Mouse (Mus musculus): ENCODE measurements around the gene 1700014D04Rik. TPM values are rescaled to one million over a fixed set of nuclear protein-coding genes. Genes with fewer than 3 reads are reported as not detected.
"Not testable (repeated sequence)": the region's sequence is repeated elsewhere in the genome, so short reads cannot be mapped to it uniquely, and the experiment has no call there.

Gene 1700014D04Rik
- polyA plus RNA-seq, 1 experiment from 2014 or later, result not detected

DNA sequence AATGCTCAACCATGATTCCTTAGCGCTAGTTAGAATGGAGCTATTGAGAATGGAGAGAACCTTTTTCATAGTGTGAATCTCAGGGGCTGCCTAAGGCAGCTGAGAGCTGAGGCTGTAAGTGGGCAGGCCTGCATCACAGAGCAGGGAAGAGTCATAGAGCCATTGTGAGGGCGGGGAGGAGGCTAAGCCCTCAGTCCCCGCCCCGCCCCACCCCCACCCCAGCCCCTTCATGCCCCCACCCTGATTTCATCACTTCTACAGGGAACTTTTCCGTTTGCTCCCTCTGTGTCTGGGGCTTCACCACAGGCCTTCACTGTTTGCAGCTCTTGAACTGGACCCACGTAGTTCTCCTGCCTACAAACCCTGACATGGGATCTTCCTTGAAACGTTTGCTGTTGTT is 14.9 kb downstream of the 1700014D04Rik start, which contains the start of gene Spata31d1d:
Gene Spata31d1d (minus strand): TSS at position 101 of the 400 bp plus-strand sequence.
- WGBS, result 40% methylated on average over 7 of the region's 7 CpGs

DNA sequence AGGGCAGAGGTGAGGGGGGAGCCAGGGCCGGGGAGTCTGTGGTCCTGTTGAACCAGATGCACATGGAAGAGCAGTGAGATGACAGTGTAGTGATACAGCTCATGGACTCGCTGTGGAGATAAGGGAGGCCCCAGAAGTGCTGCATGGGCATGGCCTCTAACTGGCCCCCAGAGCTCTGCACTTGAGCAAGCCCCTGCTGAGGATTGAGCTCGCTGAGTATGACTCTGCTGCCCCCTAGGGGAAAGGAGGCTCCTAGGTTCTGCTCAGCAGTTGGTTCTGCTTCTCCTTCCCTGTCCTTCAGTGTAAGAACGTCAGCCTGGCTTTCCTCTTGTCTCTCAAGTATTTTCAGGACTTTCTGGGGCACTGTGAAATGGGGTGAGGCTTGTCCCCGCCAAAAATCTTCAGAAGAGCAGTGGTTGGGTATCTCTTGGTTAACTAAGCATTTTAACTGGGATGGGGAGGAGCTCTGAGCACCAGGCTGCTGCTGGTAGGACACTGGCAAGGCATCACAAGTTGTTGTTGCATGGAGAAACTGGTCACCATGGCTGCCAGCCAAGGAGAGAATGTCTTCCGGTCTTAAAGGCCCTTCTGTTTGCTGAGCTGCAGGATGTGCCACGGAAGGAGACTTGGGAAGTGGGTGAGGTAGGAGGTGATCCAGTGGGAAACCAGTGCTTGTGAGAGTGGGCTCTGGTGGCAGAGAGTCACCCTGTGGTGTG is 18.0 kb downstream of the 1700014D04Rik start:
- TF ChIP-seq CTCF (IDR thresholded peaks at IDR 0.05; ENCODE audit: low read depth), result peak; percentile 98
- no peak overlapping the region for H3K9ac ChIP-seq (ENCODE audit: low read depth, low read length)
- ATAC-seq, result peak; percentile 71
- H3K4me1 ChIP-seq (replicated peaks; ENCODE audit: control insufficient read depth, insufficient read depth, low read length), result no peaks in the 10 kb centered on the region
- H3K27ac ChIP-seq (ENCODE audit: low read depth, low read length), result no peak overlapping the region
- H3K27me3 ChIP-seq (replicated peaks; ENCODE audit: control insufficient read depth, insufficient read depth, low read length), result no peaks in the 10 kb centered on the region
- H3K9me3 ChIP-seq (ENCODE audit: control insufficient read depth), result no peaks in the 10 kb centered on the region
- WGBS, result 21% methylated on average over 7 of the region's 7 CpGs
- no peaks in the 10 kb centered on the region for H3K36me3 ChIP-seq (ENCODE audit: control insufficient read depth, insufficient read depth)
- no peak overlapping the region for H3K4me2 ChIP-seq (replicated peaks; ENCODE audit: low read depth)
- no peak overlapping the region for H3K4me3 ChIP-seq (ENCODE audit: low read depth, low read length)

More for the DNA sequence above, 14.9 kb downstream of the 1700014D04Rik start, which contains the start of gene Spata31d1d:
- no peaks in the 10 kb centered on the region for H3K9me3 ChIP-seq (ENCODE audit: control insufficient read depth)
- no peaks in the 10 kb centered on the region for H3K27me3 ChIP-seq (replicated peaks; ENCODE audit: control insufficient read depth, insufficient read depth, low read length)
- H3K4me3 ChIP-seq (ENCODE audit: low read depth, low read length), result no peak within 1 kb of the TSS
- H3K9ac ChIP-seq (ENCODE audit: low read depth, low read length), result no peak within 1 kb of the TSS
- H3K27ac ChIP-seq (ENCODE audit: low read depth, low read length), result no peak within 1 kb of the TSS
- no peak for ATAC-seq
- no peaks in the 10 kb centered on the region for H3K4me1 ChIP-seq (replicated peaks; ENCODE audit: control insufficient read depth, insufficient read depth, low read length)
- no peak within 1 kb of the TSS for H3K4me2 ChIP-seq (replicated peaks; ENCODE audit: low read depth)
- H3K36me3 ChIP-seq (ENCODE audit: control insufficient read depth, insufficient read depth), result no peaks in the 10 kb centered on the region
- TF ChIP-seq CTCF (IDR thresholded peaks at IDR 0.05; ENCODE audit: low read depth), result no peak

DNA sequence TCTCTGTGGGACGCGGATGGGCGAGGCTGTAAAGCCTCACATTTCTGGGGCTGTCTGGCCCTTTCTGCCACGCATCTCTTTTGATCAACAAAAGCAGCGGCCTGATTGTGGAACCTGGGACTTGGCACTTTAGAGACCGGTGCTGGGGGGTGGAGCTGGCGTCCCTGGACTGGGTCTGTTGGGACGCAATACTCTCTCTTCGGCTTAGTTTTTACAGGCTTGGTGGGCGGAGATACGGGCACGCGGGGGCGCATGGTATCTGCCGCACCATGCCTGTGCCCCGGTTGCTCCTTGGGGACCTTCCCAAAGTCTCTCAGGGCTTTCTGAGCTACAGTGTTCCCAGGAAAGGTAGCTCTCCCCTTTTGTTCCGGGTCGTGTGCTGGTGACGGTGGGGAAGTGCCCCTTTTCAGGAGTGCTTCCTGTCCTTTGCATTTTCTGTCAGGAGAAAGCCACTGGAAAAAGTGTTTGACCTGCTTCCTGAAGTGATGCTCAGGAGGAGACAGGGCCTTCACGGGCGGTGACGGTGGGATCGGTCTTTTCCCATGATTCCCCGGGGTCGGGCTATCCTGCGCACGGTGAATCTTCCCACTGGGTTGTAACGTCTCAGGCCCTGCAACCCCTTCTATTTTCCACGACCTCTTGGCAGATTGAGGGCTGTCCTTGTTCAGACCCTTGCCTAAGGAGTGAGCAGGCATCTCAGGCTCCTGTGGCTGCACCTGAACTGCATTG is 20.2 kb downstream of the 1700014D04Rik start:
- Histone ChIP-seq H3K9me3 (ENCODE audit: control insufficient read depth) (no peaks in the 10 kb centered on the region), H3K4me1 (replicated peaks; ENCODE audit: control insufficient read depth, insufficient read depth, low read length) (no peaks in the 10 kb centered on the region), H3K27me3 (replicated peaks; ENCODE audit: control insufficient read depth, insufficient read depth, low read length) (no peaks in the 10 kb centered on the region), H3K4me3 (ENCODE audit: low read depth, low read length) (no peak overlapping the region), H3K4me2 (replicated peaks; ENCODE audit: low read depth) (peak overlapping the region; percentile 21; the same call in 1 of the 2 replicates), H3K36me3 (ENCODE audit: control insufficient read depth, insufficient read depth) (no peaks in the 10 kb centered on the region), H3K9ac (ENCODE audit: low read depth, low read length) (no peak overlapping the region), H3K27ac (ENCODE audit: low read depth, low read length) (no peak overlapping the region)
- 43% methylated on average over 29 of the region's 29 CpGs for WGBS
- ATAC-seq, result no peak
- TF ChIP-seq CTCF (IDR thresholded peaks at IDR 0.05; ENCODE audit: low read depth), result no peak

DNA sequence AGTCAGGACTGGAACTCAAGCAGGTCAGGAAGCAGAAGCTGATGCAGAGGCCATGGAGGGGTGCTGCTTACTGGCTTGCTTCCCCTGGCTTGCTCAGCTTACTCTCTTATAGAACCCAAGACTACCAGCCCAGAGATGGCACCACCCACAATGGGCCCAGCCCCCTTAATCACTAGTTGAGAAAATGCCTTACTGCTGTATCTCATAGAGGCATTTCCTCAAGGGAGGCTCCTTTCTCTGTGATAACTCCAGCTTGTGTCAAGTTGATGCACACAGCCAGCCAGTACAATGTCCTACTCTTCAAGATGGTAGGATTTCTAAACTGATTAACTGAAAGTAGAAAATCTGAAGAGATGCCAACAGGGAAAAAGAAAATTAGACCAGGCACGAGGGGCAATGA is 24.5 kb downstream of the 1700014D04Rik start:
- WGBS, result 89% methylated on average over 1 of the region's 1 CpGs
- not testable (repeated sequence) for H3K4me2 ChIP-seq (replicated peaks; ENCODE audit: low read depth); H3K9ac ChIP-seq (ENCODE audit: low read depth, low read length); H3K4me1 ChIP-seq (replicated peaks; ENCODE audit: control insufficient read depth, insufficient read depth, low read length); H3K9me3 ChIP-seq (ENCODE audit: control insufficient read depth); H3K4me3 ChIP-seq (ENCODE audit: low read depth, low read length); H3K27ac ChIP-seq (ENCODE audit: low read depth, low read length); H3K36me3 ChIP-seq (ENCODE audit: control insufficient read depth, insufficient read depth); ATAC-seq; H3K27me3 ChIP-seq (replicated peaks; ENCODE audit: control insufficient read depth, insufficient read depth, low read length)

DNA sequence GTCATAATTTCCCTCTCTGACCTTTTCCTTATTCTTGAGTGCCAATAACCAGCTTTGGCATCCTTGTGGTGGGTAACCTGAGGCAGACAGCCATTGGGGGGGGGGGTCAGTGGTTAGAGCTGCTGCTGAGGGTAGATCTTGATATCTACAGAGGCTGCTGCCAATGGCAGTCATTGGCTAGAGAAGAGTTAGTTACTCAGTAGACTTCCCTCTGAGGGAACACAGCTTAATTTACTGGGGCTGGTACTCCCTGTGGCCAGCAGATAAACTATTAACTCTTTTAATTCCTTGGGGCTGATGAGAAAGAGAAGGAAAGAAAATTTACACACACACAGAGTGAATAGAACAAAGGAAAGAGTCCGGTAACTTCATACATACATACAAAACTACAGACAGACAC is 27.1 kb downstream of the 1700014D04Rik start:
- no peak for TF ChIP-seq CTCF (IDR thresholded peaks at IDR 0.05; ENCODE audit: low read depth)
- ATAC-seq, result no peak
- Histone ChIP-seq H3K4me1 (replicated peaks; ENCODE audit: control insufficient read depth, insufficient read depth, low read length) (no peaks in the 10 kb centered on the region), H3K9ac (ENCODE audit: low read depth, low read length) (no peak overlapping the region), H3K27me3 (replicated peaks; ENCODE audit: control insufficient read depth, insufficient read depth, low read length) (no peaks in the 10 kb centered on the region), H3K27ac (ENCODE audit: low read depth, low read length) (no peak overlapping the region), H3K4me2 (replicated peaks; ENCODE audit: low read depth) (no peak overlapping the region), H3K9me3 (ENCODE audit: control insufficient read depth) (no peaks in the 10 kb centered on the region), H3K4me3 (ENCODE audit: low read depth, low read length) (no peak overlapping the region), H3K36me3 (ENCODE audit: control insufficient read depth, insufficient read depth) (no peaks in the 10 kb centered on the region)
- 100% methylated on average over 1 of the region's 1 CpGs for WGBS

DNA sequence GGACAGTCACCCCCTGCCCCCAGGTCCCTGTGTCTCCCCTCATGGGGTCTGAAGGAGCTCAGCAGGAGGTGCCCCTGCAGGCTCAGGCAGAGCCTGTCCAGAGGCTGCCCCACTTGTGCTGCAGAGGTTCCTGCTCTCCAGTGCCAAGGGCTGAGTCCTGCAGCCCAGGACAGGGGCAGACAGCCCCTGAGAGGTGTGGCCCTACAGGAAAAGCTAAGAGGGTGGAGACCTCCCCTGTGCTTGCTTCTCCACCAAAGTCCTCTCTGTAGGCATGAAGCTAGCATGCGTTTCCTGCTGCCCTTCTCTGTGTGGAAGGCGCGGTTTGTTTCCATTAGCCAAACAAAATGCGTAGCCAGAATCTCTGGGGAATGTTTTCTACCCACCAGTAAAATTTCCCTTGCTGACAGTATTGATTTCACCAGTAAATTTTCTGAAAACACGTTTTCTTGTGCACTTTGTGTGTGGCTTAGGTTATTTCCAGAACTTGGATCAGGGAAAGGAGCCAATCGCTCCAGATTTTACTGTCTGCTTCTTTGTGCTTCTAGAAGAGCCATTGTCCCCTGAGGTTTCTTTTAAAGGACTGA is 27.6 kb downstream of the 1700014D04Rik start:
- not testable (repeated sequence) for H3K4me2 ChIP-seq (replicated peaks; ENCODE audit: low read depth); H3K27me3 ChIP-seq (replicated peaks; ENCODE audit: control insufficient read depth, insufficient read depth, low read length); H3K9me3 ChIP-seq (ENCODE audit: control insufficient read depth); H3K9ac ChIP-seq (ENCODE audit: low read depth, low read length); ATAC-seq; H3K36me3 ChIP-seq (ENCODE audit: control insufficient read depth, insufficient read depth); H3K27ac ChIP-seq (ENCODE audit: low read depth, low read length); H3K4me3 ChIP-seq (ENCODE audit: low read depth, low read length); H3K4me1 ChIP-seq (replicated peaks; ENCODE audit: control insufficient read depth, insufficient read depth, low read length)
- WGBS, result 22% methylated on average over 6 of the region's 6 CpGs

Data from intestine, postnatal 0 days (tissue).